Mouse (Mus musculus): ENCODE results near the gene Slmap. TPM values are rescaled to one million over a fixed set of nuclear protein-coding genes. Genes with fewer than 3 reads are reported as not detected.

Gene Slmap
- polyA plus RNA-seq, 1 experiment from 2014 or later = 25.5 TPM

GRCm38 (mm10) chr14:26442534-26442933 is 92.2 kb downstream of the Slmap start:
- 75% methylated on average over 6 of the region's 6 CpGs for WGBS
- DNase-seq (ENCODE audit: low spot score) = no peak
- no peaks in the 10 kb centered on the region for H3K4me1 ChIP-seq (replicated peaks; ENCODE audit: control insufficient read depth, insufficient read depth, low read length)
- H3K36me3 ChIP-seq (ENCODE audit: control insufficient read depth, insufficient read depth, low read length) = no peaks in the 10 kb centered on the region
- no peak overlapping the region for H3K27ac ChIP-seq (ENCODE audit: low read depth, low read length)
- no peak overlapping the region for H3K9ac ChIP-seq (ENCODE audit: low read length)
- no peak for ATAC-seq (replicated peaks; ENCODE audit: low FRiP score)
- H3K9me3 ChIP-seq (ENCODE audit: control insufficient read depth, low read length) = no peaks in the 10 kb centered on the region
- H3K27me3 ChIP-seq (ENCODE audit: control insufficient read depth, insufficient read depth, low read length) = no peaks in the 10 kb centered on the region
- no peak overlapping the region for H3K4me3 ChIP-seq (ENCODE audit: low read depth, low read length)
- H3K4me2 ChIP-seq (ENCODE audit: low read depth, low read length, severe bottlenecking) = no peak overlapping the region

GRCm38 (mm10) chr14:26441041-26441812 is 93.5 kb downstream of the Slmap start:
- H3K9ac ChIP-seq (ENCODE audit: low read length) = no peak overlapping the region
- H3K9me3 ChIP-seq (ENCODE audit: control insufficient read depth, low read length) = no peaks in the 10 kb centered on the region
- H3K27me3 ChIP-seq (ENCODE audit: control insufficient read depth, insufficient read depth, low read length) = no peaks in the 10 kb centered on the region
- no peak overlapping the region for H3K4me3 ChIP-seq (ENCODE audit: low read depth, low read length)
- no peak for DNase-seq (ENCODE audit: low spot score)
- 90% methylated on average over 2 of the region's 2 CpGs for WGBS
- H3K36me3 ChIP-seq (ENCODE audit: control insufficient read depth, insufficient read depth, low read length) = no peaks in the 10 kb centered on the region
- ATAC-seq (replicated peaks; ENCODE audit: low FRiP score) = no peak
- no peak overlapping the region for H3K4me2 ChIP-seq (ENCODE audit: low read depth, low read length, severe bottlenecking)
- no peak overlapping the region for H3K27ac ChIP-seq (ENCODE audit: low read depth, low read length)
- H3K4me1 ChIP-seq (replicated peaks; ENCODE audit: control insufficient read depth, insufficient read depth, low read length) = no peaks in the 10 kb centered on the region

GRCm38 (mm10) chr14:26439996-26440395 is 94.7 kb downstream of the Slmap start:
- Histone ChIP-seq H3K27ac (ENCODE audit: low read depth, low read length) (no peak overlapping the region), H3K9ac (ENCODE audit: low read length) (no peak overlapping the region), H3K4me3 (ENCODE audit: low read depth, low read length) (no peak overlapping the region), H3K9me3 (ENCODE audit: control insufficient read depth, low read length) (no peaks in the 10 kb centered on the region), H3K27me3 (ENCODE audit: control insufficient read depth, insufficient read depth, low read length) (no peaks in the 10 kb centered on the region), H3K4me1 (replicated peaks; ENCODE audit: control insufficient read depth, insufficient read depth, low read length) (no peaks in the 10 kb centered on the region), H3K36me3 (ENCODE audit: control insufficient read depth, insufficient read depth, low read length) (no peaks in the 10 kb centered on the region), H3K4me2 (ENCODE audit: low read depth, low read length, severe bottlenecking) (no peak overlapping the region)
- ATAC-seq (replicated peaks; ENCODE audit: low FRiP score) (no peak), DNase-seq (ENCODE audit: low spot score) (no peak)

GRCm38 (mm10) chr14:26437771-26438170 is 97.0 kb downstream of the Slmap start:
- Histone ChIP-seq H3K4me2 (ENCODE audit: low read depth, low read length, severe bottlenecking) (no peak overlapping the region), H3K4me3 (ENCODE audit: low read depth, low read length) (no peak overlapping the region), H3K4me1 (replicated peaks; ENCODE audit: control insufficient read depth, insufficient read depth, low read length) (no peaks in the 10 kb centered on the region), H3K9ac (ENCODE audit: low read length) (no peak overlapping the region), H3K36me3 (ENCODE audit: control insufficient read depth, insufficient read depth, low read length) (no peaks in the 10 kb centered on the region), H3K27ac (ENCODE audit: low read depth, low read length) (no peak overlapping the region), H3K27me3 (ENCODE audit: control insufficient read depth, insufficient read depth, low read length) (no peaks in the 10 kb centered on the region), H3K9me3 (ENCODE audit: control insufficient read depth, low read length) (no peaks in the 10 kb centered on the region)
- no peak for DNase-seq (ENCODE audit: low spot score)
- ATAC-seq (replicated peaks; ENCODE audit: low FRiP score) = no peak
- WGBS = 89% methylated on average over 2 of the region's 2 CpGs

GRCm38 (mm10) chr14:26436304-26436703 is 98.4 kb downstream of the Slmap start:
- Histone ChIP-seq H3K4me3 (ENCODE audit: low read depth, low read length) (no peak overlapping the region), H3K4me2 (ENCODE audit: low read depth, low read length, severe bottlenecking) (no peak overlapping the region), H3K9me3 (ENCODE audit: control insufficient read depth, low read length) (no peaks in the 10 kb centered on the region), H3K36me3 (ENCODE audit: control insufficient read depth, insufficient read depth, low read length) (no peaks in the 10 kb centered on the region), H3K4me1 (replicated peaks; ENCODE audit: control insufficient read depth, insufficient read depth, low read length) (no peaks in the 10 kb centered on the region), H3K9ac (ENCODE audit: low read length) (no peak overlapping the region), H3K27me3 (ENCODE audit: control insufficient read depth, insufficient read depth, low read length) (no peaks in the 10 kb centered on the region), H3K27ac (ENCODE audit: low read depth, low read length) (no peak overlapping the region)
- ATAC-seq (replicated peaks; ENCODE audit: low FRiP score) = no peak
- no peak for DNase-seq (ENCODE audit: low spot score)

GRCm38 (mm10) chr14:26432320-26432719 is 102.4 kb downstream of the Slmap start:
- ATAC-seq (replicated peaks; ENCODE audit: low FRiP score) (peak; percentile 70; the same call in 1 of the 2 replicates), DNase-seq (ENCODE audit: low spot score) (no peak)
- Histone ChIP-seq H3K4me1 (replicated peaks; ENCODE audit: control insufficient read depth, insufficient read depth, low read length) (no peaks in the 10 kb centered on the region), H3K27me3 (ENCODE audit: control insufficient read depth, insufficient read depth, low read length) (no peaks in the 10 kb centered on the region), H3K9me3 (ENCODE audit: control insufficient read depth, low read length) (no peaks in the 10 kb centered on the region), H3K9ac (ENCODE audit: low read length) (no peak overlapping the region), H3K4me3 (ENCODE audit: low read depth, low read length) (no peak overlapping the region), H3K36me3 (ENCODE audit: control insufficient read depth, insufficient read depth, low read length) (no peaks in the 10 kb centered on the region; the same call in 1 of the 2 replicates), H3K4me2 (ENCODE audit: low read depth, low read length, severe bottlenecking) (no peak overlapping the region), H3K27ac (ENCODE audit: low read depth, low read length) (no peak overlapping the region)
- 48% methylated on average over 2 of the region's 2 CpGs for WGBS

GRCm38 (mm10) chr14:26431919-26432318 is 102.8 kb downstream of the Slmap start:
- ATAC-seq (replicated peaks; ENCODE audit: low FRiP score) (peak; percentile 63; the same call in 1 of the 2 replicates), DNase-seq (ENCODE audit: low spot score) (no peak)
- H3K27ac ChIP-seq (ENCODE audit: low read depth, low read length) = no peak overlapping the region
- H3K4me3 ChIP-seq (ENCODE audit: low read depth, low read length) = no peak overlapping the region
- no peak overlapping the region for H3K4me2 ChIP-seq (ENCODE audit: low read depth, low read length, severe bottlenecking)
- H3K36me3 ChIP-seq (ENCODE audit: control insufficient read depth, insufficient read depth, low read length) = no peaks in the 10 kb centered on the region; the same call in 1 of the 2 replicates
- H3K9ac ChIP-seq (ENCODE audit: low read length) = no peak overlapping the region
- H3K9me3 ChIP-seq (ENCODE audit: control insufficient read depth, low read length) = no peaks in the 10 kb centered on the region
- H3K27me3 ChIP-seq (ENCODE audit: control insufficient read depth, insufficient read depth, low read length) = no peaks in the 10 kb centered on the region
- WGBS = 44% methylated on average over 2 of the region's 2 CpGs
- H3K4me1 ChIP-seq (replicated peaks; ENCODE audit: control insufficient read depth, insufficient read depth, low read length) = no peaks in the 10 kb centered on the region

GRCm38 (mm10) chr14:26420231-26420630 is 114.5 kb downstream of the Slmap start:
- DNase-seq (ENCODE audit: low spot score) (no peak), ATAC-seq (replicated peaks; ENCODE audit: low FRiP score) (no peak)
- 89% methylated on average over 2 of the region's 2 CpGs for WGBS
- no peak overlapping the region for H3K4me2 ChIP-seq (ENCODE audit: low read depth, low read length, severe bottlenecking)
- H3K4me1 ChIP-seq (replicated peaks; ENCODE audit: control insufficient read depth, insufficient read depth, low read length) = no peaks in the 10 kb centered on the region
- no peaks in the 10 kb centered on the region; the same call in 1 of the 2 replicates for H3K36me3 ChIP-seq (ENCODE audit: control insufficient read depth, insufficient read depth, low read length)
- H3K9ac ChIP-seq (ENCODE audit: low read length) = no peak overlapping the region
- H3K9me3 ChIP-seq (ENCODE audit: control insufficient read depth, low read length) = no peaks in the 10 kb centered on the region
- H3K27me3 ChIP-seq (ENCODE audit: control insufficient read depth, insufficient read depth, low read length) = no peaks in the 10 kb centered on the region
- no peak overlapping the region for H3K27ac ChIP-seq (ENCODE audit: low read depth, low read length)
- no peak overlapping the region for H3K4me3 ChIP-seq (ENCODE audit: low read depth, low read length)

- H3K36me3 ChIP-seq (ENCODE audit: control insufficient read depth, insufficient read depth, low read length) = no peaks in the 10 kb centered on the region; the same call in 1 of the 2 replicates
- no peaks in the 10 kb centered on the region for H3K9me3 ChIP-seq (ENCODE audit: control insufficient read depth, low read length)
- no peak for DNase-seq (ENCODE audit: low spot score)
- H3K27me3 ChIP-seq (ENCODE audit: control insufficient read depth, insufficient read depth, low read length) = no peaks in the 10 kb centered on the region
- H3K4me3 ChIP-seq (ENCODE audit: low read depth, low read length) = no peak overlapping the region
- H3K4me2 ChIP-seq (ENCODE audit: low read depth, low read length, severe bottlenecking) = no peak overlapping the region
- ATAC-seq (replicated peaks; ENCODE audit: low FRiP score) = no peak
- no peak overlapping the region for H3K27ac ChIP-seq (ENCODE audit: low read depth, low read length)
- H3K4me1 ChIP-seq (replicated peaks; ENCODE audit: control insufficient read depth, insufficient read depth, low read length) = no peaks in the 10 kb centered on the region
- no peak overlapping the region for H3K9ac ChIP-seq (ENCODE audit: low read length)
- WGBS = 77% methylated on average over 5 of the region's 5 CpGs
Measured at GRCm38 (mm10) chr14:26417956-26418355, 116.8 kb downstream of the Slmap start.
